Mouse (Mus musculus): ENCODE results near the gene Dach2. TPM values are rescaled to one million over a fixed set of nuclear protein-coding genes. Genes with fewer than 3 reads are reported as not detected.

Gene Dach2
- total RNA-seq, 2 experiments from 2014 or later: 3.7 to 4.5 TPM

Other genes starting within 250 kb of the Dach2 start
- 10 to 100 TPM; 28.0 to 30.8 TPM for gene Chm, start 112.0 kb upstream of the Dach2 start, total RNA-seq (2021)